ENCODE assay signal across 8 mouse cellular contexts in the genomic region with DNA sequence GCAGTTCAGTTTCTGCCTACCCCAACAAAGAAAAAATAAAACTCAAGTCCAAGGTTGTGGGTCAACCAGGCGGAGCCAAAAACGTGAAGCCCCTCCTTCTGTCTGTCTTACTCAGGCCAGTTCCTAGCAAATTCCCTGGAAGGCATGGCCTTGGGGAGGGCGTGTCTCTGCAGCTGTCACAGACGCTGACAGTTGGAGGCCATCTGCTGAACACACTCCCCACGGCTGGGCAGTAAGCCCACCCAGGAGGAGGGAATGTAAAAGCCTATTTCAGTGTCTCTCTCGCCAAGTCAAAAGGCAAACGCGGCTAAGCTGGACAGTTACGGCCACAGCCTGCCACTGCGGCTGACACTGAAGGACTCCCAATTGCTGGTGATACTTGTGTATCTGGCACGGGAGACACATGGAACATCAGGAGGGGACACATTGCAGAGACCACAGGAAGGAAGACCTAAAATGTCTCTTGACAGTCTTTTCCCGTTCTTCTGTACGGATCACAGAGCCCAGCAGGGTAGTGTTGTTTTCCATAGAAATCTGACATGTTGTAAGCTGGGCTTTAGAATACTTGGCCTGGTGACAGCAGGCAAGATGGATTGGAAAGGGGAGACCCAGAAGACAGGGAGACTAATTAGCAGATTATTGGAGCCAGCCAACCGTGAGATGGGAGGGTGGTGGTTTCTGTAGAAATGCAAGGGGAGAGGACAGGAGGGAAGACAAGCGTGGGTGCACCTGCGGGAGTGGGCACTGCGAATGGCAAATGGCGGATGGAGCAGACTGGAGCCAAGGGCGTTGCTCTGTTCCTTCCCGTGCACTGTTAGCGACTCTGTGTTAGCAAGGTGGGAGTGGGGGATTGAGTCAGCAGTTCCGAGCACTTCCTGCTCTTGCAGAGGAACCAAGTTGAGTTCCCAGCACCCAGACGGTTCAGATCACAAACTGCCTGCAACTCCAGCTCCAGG.
DNase-seq lines count a peak whose midpoint lies in the region; ATAC-seq and TF ChIP-seq lines count a peak whose summit lies in the region.

No protein-coding gene starts in this region.

- H3K4me3 ChIP-seq in embryonic facial prominence, embryonic 14.5 days (ENCODE audit: low read depth, low read length) = no peak overlapping the region
- H3K4me3 ChIP-seq in left cerebral cortex, adult 2 months = no peak overlapping the region

- no peak for TF ChIP-seq CTCF in left cerebral cortex, adult 2 months (IDR thresholded peaks at IDR 0.05)

- no peaks in the 10 kb centered on the region for H3K36me3 ChIP-seq in embryonic facial prominence, embryonic 14.5 days (ENCODE audit: control insufficient read depth, insufficient read depth, low read length)

- no peaks in the 10 kb centered on the region for H3K27me3 ChIP-seq in embryonic facial prominence, embryonic 14.5 days (replicated peaks; ENCODE audit: control insufficient read depth, insufficient read depth, low read length)

- H3K9ac ChIP-seq in embryonic facial prominence, embryonic 14.5 days (ENCODE audit: low read depth, low read length) = no peak overlapping the region

- ATAC-seq in embryonic facial prominence, embryonic 14.5 days (ENCODE audit: low read depth) = peak; percentile 70; the same call in 1 of the 2 replicates
- no peak for ATAC-seq in erythroblast, adult 5-6 weeks (replicated peaks; ENCODE audit: low FRiP score, poor library complexity, severe bottlenecking)

- 60% methylated on average over 23 of the region's 23 CpGs for WGBS in embryonic facial prominence, embryonic 14.5 days

- no peak overlapping the region for H3K27ac ChIP-seq in embryonic facial prominence, embryonic 14.5 days (replicated peaks; ENCODE audit: low read depth, low read length)
- H3K27ac ChIP-seq in left cerebral cortex, adult 2 months = no peak overlapping the region

- intact Hi-C loops in left cerebral cortex, postnatal 10 days (cut with DNase I) = no loop called here
- intact Hi-C loops in left cerebral cortex, postnatal 36 days (cut with DNase I) = no loop called here
- intact Hi-C loops in left cerebral cortex, adult 2 months (cut with DNase I) = no loop called here
- intact Hi-C loops in left cerebral cortex, postnatal 25 days (cut with DNase I) = no loop called here

- peak; percentile 42 to 48 for DNase-seq in left cerebral cortex, postnatal 10 days (ENCODE audit: extremely low spot score in 1 of 2, low spot score in 2 of 2)
- no peak for DNase-seq in left cerebral cortex, postnatal 36 days (ENCODE audit: low spot score in 2 of 2)
- DNase-seq in adrenal gland, postnatal 36 days = peak; percentile 47 to 64
- peak; percentile 81 for DNase-seq in embryonic facial prominence, embryonic 14.5 days (ENCODE audit: low spot score)
- peak; percentile 0 for DNase-seq in lung, postnatal 14 days
- DNase-seq in left cerebral cortex, adult 2 months (ENCODE audit: extremely low spot score in 1 of 2, low spot score in 2 of 2) = no peak
- no peak for DNase-seq in left cerebral cortex, postnatal 25 days (ENCODE audit: low spot score in 2 of 2)

- H3K9me3 ChIP-seq in embryonic facial prominence, embryonic 14.5 days (ENCODE audit: control insufficient read depth, low read length) = peaks cover 5% of the 10 kb centered on the region; the same call in 1 of the 2 replicates

- H3K4me2 ChIP-seq in embryonic facial prominence, embryonic 14.5 days (ENCODE audit: low read depth, low read length) = no peak overlapping the region

- H3K4me1 ChIP-seq in embryonic facial prominence, embryonic 14.5 days (ENCODE audit: control insufficient read depth, insufficient read depth, low read length) = no peaks in the 10 kb centered on the region

Comparison
In these comparisons a context has a peak if more than half of its experiments do, and no peak if none do; other contexts are left out.
1. DNase-seq: peak in left cerebral cortex, postnatal 10 days (2 of 2), adrenal gland, postnatal 36 days (2 of 2), embryonic facial prominence, embryonic 14.5 days (single experiment) and lung, postnatal 14 days (single experiment); none in left cerebral cortex, postnatal 36 days (0 of 2), left cerebral cortex, adult 2 months (0 of 2) and left cerebral cortex, postnatal 25 days (0 of 2).